Mouse (Mus musculus) inflammation-experienced regulatory T-cells (primary cell): Measurements from ENCODE around the gene Gm3646. TPM values are rescaled to one million over a fixed set of nuclear protein-coding genes. Genes with fewer than 3 reads are reported as not detected.

Experiments used
- polyA plus RNA-seq, 2 experiments: library from polyadenylated mRNA; unstranded; fragments of 100-300 nt; shearing (Covaris generic); gene quantifications; one replicate each; pipeline ENCODE4 v1.2.1; 2017

Gm3646 gene
- polyA plus RNA-seq: not detected

DNA sequence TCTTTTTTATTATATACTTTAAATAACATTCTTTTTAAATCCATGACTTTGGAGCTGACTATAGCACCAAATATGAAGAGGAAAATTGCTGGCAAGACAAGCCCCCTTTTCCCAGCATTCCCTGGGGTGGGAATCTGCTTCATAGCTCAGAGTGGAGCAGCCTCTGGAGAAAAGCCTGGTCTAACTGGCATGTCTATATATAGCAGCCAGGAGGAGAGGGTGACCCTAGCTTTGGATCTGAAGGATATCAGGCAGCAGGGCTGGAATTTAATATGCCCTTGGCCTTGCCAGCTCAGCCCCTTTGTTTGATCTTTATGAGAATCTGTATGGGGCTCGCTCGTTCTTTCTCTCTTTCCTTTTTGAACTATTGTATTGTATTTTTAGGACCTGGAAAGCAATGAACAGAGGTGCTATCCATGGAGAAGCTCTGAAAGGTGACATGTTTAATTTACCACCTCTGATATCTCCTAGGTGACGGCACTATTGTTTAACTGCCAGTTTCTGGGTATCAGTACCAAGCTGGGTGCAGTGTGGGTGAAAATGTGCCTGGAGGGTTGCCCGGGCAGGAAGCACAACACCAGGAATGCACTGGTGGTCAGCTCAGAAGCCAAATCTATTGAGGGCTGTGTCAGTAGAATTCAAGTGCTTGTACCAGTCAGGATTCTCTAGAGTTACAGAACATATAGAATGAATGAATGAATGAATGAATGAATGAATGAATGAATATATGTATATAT lies at the start of gene Gm3646:
TSS of gene Gm3646 (minus strand) at position 90 of the 737 bp plus-strand sequence.

Other genes with a start within 250 kb of the Gm3646 start
- gene Rnf149, start 227.9 kb downstream of the Gm3646 start, polyA plus RNA-seq: 10 to 100 TPM; 39.2 to 56.0 TPM
- under 1 TPM in 1 of 2 experiments, not detected in 1; 0.22 TPM for gene Creg2, start 153.9 kb downstream of the Gm3646 start, polyA plus RNA-seq
- gene Rfx8, start 84.3 kb downstream of the Gm3646 start, polyA plus RNA-seq: under 1 TPM in 1 of 2 experiments, not detected in 1; 0.10 TPM
- gene Map4k4, start 95.6 kb upstream of the Gm3646 start, polyA plus RNA-seq: 10 to 100 TPM; 47.8 to 49.6 TPM